Mouse (Mus musculus) T-helper 2 cell (primary cell): ENCODE results near the gene Tmbim7.

Source experiments
- in situ Hi-C: fragments of 300-600 bp; cut with MboI, MseI; formaldehyde crosslinking; loops from one replicate; pipeline ENCODE4 v1.15.1; 2025; ENCODE audit warnings: high pct_unique_total_duplicates

Tmbim7 gene

DNA sequence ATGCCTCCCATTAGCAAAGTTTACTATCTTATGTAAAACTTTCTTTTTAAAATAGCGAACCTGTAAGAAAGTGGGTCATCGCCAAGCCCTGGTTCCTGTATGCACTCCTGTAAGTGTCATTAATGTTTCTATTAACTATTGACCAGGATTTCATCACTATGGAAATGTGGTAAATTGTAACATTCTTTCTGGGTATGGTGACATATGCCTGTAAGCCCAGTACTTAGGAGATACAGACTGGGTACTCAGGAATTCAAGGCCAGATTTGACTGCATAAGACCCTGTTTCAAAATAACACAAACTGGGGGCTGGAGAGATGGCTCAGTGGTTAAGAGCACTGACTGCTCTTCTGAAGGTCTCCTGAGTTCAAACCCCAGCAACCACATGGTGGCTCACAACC lies 14.2 kb downstream of the Tmbim7 start:
- in situ Hi-C loops = no loop called here

GRCm38 (mm10) chr5:3666585-3666984 lies 15.6 kb downstream of the Tmbim7 start:
- in situ Hi-C loops = no loop called here

- in situ Hi-C loops = no loop called here
These were observed 19.1 kb downstream of the Tmbim7 start for GRCm38 (mm10) chr5:3669938-3670554.

GRCm38 (mm10) chr5:3688298-3688697 lies 37.3 kb downstream of the Tmbim7 start:
- in situ Hi-C loops = no loop called here

- in situ Hi-C loops = no loop called here
These were observed 40.3 kb downstream of the Tmbim7 start for GRCm38 (mm10) chr5:3691283-3691682.

GRCm38 (mm10) chr5:3692956-3693355 lies 42.0 kb downstream of the Tmbim7 start:
- in situ Hi-C loops = no loop called here

DNA sequence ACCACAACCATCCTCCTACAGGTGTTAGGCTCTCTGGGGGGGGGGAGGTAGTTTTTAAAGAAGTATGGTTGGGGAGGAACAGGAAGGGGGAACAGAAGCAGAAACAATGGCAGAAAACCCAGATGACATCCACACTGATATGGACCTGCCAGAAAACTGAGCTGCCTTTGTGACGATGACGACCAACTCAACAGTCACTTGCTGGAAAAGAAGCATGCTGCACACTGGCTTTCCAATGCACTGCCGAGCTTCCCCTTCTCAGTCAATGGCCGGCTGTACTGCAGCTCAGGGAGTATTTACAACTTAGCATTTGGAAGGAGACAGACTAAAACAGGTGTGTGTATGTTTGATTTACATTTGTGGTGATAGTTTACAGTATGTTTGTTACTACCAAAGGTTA lies 44.2 kb downstream of the Tmbim7 start:
- in situ Hi-C loops = no loop called here

- in situ Hi-C loops = no loop called here
These were observed 45.0 kb downstream of the Tmbim7 start for GRCm38 (mm10) chr5:3696031-3696430.

GRCm38 (mm10) chr5:3700025-3700424 lies 49.0 kb downstream of the Tmbim7 start:
- in situ Hi-C loops = no loop called here

GRCm38 (mm10) chr5:3702180-3702579 lies 51.2 kb downstream of the Tmbim7 start:
- in situ Hi-C loops = no loop called here

GRCm38 (mm10) chr5:3715800-3716199 lies 64.8 kb downstream of the Tmbim7 start:
- in situ Hi-C loops = no loop called here

DNA sequence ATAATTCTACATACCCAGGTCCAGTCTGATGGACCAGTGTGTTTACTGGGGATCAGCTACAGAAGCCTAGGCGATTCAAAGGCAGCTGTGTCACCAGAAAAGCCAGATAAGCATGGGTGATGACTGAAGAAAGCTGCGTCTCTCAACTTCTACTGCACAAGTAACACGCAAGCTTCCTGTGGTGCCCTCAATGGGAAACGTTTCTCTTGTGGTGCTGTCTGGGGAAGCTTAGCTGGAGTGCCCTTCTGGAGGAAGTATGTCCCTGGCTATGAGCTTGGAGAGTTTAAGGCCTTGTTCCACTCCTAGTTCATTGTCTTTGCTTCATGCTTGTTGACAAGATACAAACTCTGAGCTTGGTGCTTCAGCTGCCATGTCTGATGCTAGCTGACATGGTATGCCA lies 68.4 kb downstream of the Tmbim7 start:
- in situ Hi-C loops = no loop called here

- in situ Hi-C loops = no loop called here
These were observed 71.9 kb downstream of the Tmbim7 start for GRCm38 (mm10) chr5:3722873-3723272.

GRCm38 (mm10) chr5:3723415-3723814 lies 72.4 kb downstream of the Tmbim7 start:
- in situ Hi-C loops = no loop called here

- in situ Hi-C loops = no loop called here
These were observed 74.5 kb downstream of the Tmbim7 start for GRCm38 (mm10) chr5:3725491-3725890.

- in situ Hi-C loops = no loop called here
These were observed 77.8 kb downstream of the Tmbim7 start for GRCm38 (mm10) chr5:3728820-3729219.
